Mouse (Mus musculus) limb, embryonic 14.5 days (tissue): ENCODE data around the gene Acvr1b. TPM values are rescaled to one million over a fixed set of nuclear protein-coding genes. Genes with fewer than 3 reads are reported as not detected.

Experiments
- ATAC-seq: fragments of 200-750 bp; cut with Nextera tagmentation; 2 replicates; pipeline ENCODE4 v1.8.0; 2017; ENCODE audit warnings: low read depth, moderate number of reproducible peaks, moderate TSS enrichment; ENCODE audit not compliant: low FRiP score
- DNase-seq: peaks from one replicate; pipeline ENCODE4 v3.0.0-alpha.2; 2015; ENCODE audit warnings: low spot score
- H3K27ac ChIP-seq: fragments of 300-500 bp; sonication (generic); replicated peaks from 2 replicates; pipeline ENCODE4 v1.5.1; 2014; ENCODE audit warnings: low read depth, mild to moderate bottlenecking, low read length, moderate library complexity, mixed read lengths
- H3K27me3 ChIP-seq: fragments of 300-500 bp; sonication (generic); 2 replicates; pipeline ENCODE4 v1.6.1; 2014; ENCODE audit warnings: low read length, mixed read lengths; ENCODE audit not compliant: control insufficient read depth, insufficient read depth
- H3K36me3 ChIP-seq: fragments of 300-500 bp; sonication (generic); 2 replicates; pipeline ENCODE4 v1.6.1; 2014; ENCODE audit warnings: mild to moderate bottlenecking, low read length, moderate library complexity, mixed read lengths; ENCODE audit not compliant: control insufficient read depth, insufficient read depth
- H3K4me1 ChIP-seq: fragments of 300-500 bp; sonication (generic); 2 replicates; pipeline ENCODE4 v1.6.1; 2014; ENCODE audit warnings: antibody characterized with exemption, low read length, mixed read lengths; ENCODE audit not compliant: control insufficient read depth, insufficient read depth
- H3K4me2 ChIP-seq: fragments of 300-500 bp; sonication (generic); replicated peaks from 2 replicates; pipeline ENCODE4 v1.6.1; 2014; ENCODE audit warnings: low read depth, mild to moderate bottlenecking, low read length, moderate library complexity; ENCODE audit not compliant: severe bottlenecking
- H3K4me3 ChIP-seq: fragments of 300-500 bp; sonication (generic); replicated peaks from 2 replicates; pipeline ENCODE4 v1.5.1; 2014; ENCODE audit warnings: low read length
- H3K9ac ChIP-seq: fragments of 300-500 bp; sonication (generic); 2 replicates; pipeline ENCODE4 v1.6.1; 2014; ENCODE audit warnings: mild to moderate bottlenecking, low read depth, low read length, moderate library complexity; ENCODE audit not compliant: severe bottlenecking
- H3K9me3 ChIP-seq: fragments of 300-500 bp; sonication (generic); 2 replicates; pipeline ENCODE4 v1.6.1; 2016; ENCODE audit warnings: low read length; ENCODE audit not compliant: control insufficient read depth
- POLR2A ChIP-seq: fragments of 200-500 bp; IDR thresholded peaks from 2 replicates; pipeline ENCODE4 v1.8.0; 2012; ENCODE audit warnings: inconsistent platforms, mild to moderate bottlenecking, moderate library complexity, borderline replicate concordance; ENCODE audit not compliant: insufficient read depth, insufficient read length; ENCODE audit errors: extremely low read depth
- WGBS: fragments of 180-500 bp; shearing (Covaris S2); extraction: QIAGEN DNeasy Blood & Tissue Kit; methylation state at CpG from one replicate; pipeline ENCODE4 v1.1.7; 2014; 5-methylcytosine and 5-hydroxymethylcytosine counted together
- polyA plus RNA-seq, 2 experiments: library from polyadenylated mRNA; depleted of rRNA in 1 of 2; stranded (reverse) in 1 of 2; unstranded in 1 of 2; fragments of >200 nt; fragmentation: Nextera tagmentation in 1 of 2; extraction: Ambion mirVana in 1 of 2; gene quantifications; 2 replicates each; pipeline versions ENCODE4 v1.2.1 to v1.2.3; 2012 to 2014

Acvr1b gene
- polyA plus RNA-seq, 2 experiments: 12.3 to 27.2 TPM

DNA sequence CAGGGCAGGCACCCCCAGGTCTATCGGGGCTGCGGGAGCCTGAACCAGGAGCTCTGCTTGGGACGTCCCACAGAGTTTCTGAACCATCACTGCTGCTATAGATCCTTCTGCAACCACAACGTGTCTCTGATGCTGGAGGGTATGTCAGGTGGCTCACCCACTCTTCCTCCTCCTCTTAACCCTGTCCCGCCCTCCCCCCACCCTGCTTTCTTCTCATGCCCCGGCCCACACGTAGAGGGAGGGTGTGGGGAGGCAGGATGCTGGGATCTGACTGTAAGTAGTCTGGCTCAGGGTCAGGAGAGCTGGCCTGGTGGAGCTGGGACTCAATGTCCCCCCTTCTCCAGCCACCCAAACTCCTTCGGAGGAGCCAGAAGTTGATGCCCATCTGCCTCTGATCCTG lies 38.5 kb upstream of the Acvr1b start:
- H3K9ac ChIP-seq: no peak overlapping the region
- 0 out of 2 replicates have a peak overlapping the region, but pooled peaks have one; percentile 29 for H3K4me2 ChIP-seq
- no peak overlapping the region for H3K27ac ChIP-seq
- DNase-seq: no peak
- H3K4me3 ChIP-seq: no peak overlapping the region
- no peaks in the 10 kb centered on the region for H3K27me3 ChIP-seq
- no peaks in the 10 kb centered on the region for H3K9me3 ChIP-seq
- no peaks in the 10 kb centered on the region for H3K36me3 ChIP-seq
- no peak for TF ChIP-seq POLR2A
- H3K4me1 ChIP-seq: peaks cover 37% of the 10 kb centered on the region
- ATAC-seq: no peak
- 64% methylated on average over 8 of the region's 8 CpGs for WGBS

- Histone ChIP-seq H3K4me1 (peaks cover 34% of the 10 kb centered on the region), H3K27ac (no peak overlapping the region), H3K36me3 (no peaks in the 10 kb centered on the region), H3K9me3 (no peaks in the 10 kb centered on the region), H3K9ac (no peak overlapping the region), H3K27me3 (no peaks in the 10 kb centered on the region), H3K4me3 (no peak overlapping the region), H3K4me2 (no peak overlapping the region)
- DNase-seq: no peak
- no peak for TF ChIP-seq POLR2A
- 84% methylated on average over 11 of the region's 11 CpGs for WGBS
- ATAC-seq: no peak
These were observed 36.4 kb upstream of the Acvr1b start for GRCm38 (mm10) chr15:101137455-101137854.

DNA sequence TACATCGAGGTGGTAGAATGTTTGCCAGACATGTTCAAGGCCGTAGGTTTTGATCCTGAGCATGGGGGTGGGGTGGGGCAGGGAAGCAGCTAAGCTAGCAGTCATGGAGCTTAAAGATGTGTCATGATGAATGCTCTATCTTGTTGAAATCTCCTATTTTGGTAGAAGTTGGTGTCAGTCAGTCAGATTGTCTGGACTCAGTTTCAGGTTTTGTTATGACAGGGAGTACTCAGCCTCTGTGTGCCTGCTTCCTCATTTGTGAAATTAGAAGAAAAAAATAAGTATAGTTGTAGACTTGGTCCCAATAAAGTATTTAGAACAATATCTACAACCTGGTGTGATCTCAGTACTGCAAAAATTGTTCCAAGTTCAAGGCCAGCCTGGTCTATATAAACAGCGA lies 35.2 kb upstream of the Acvr1b start:
- no peaks in the 10 kb centered on the region for H3K27me3 ChIP-seq
- no peaks in the 10 kb centered on the region for H3K36me3 ChIP-seq
- no peak for ATAC-seq
- no peak for DNase-seq
- no peaks in the 10 kb centered on the region for H3K9me3 ChIP-seq
- peaks cover 45% of the 10 kb centered on the region for H3K4me1 ChIP-seq
- no peak overlapping the region for H3K9ac ChIP-seq
- H3K27ac ChIP-seq: no peak overlapping the region
- H3K4me3 ChIP-seq: no peak overlapping the region
- no peak for TF ChIP-seq POLR2A
- 79% methylated on average over 3 of the region's 3 CpGs for WGBS
- no peak overlapping the region for H3K4me2 ChIP-seq

- Histone ChIP-seq H3K9ac (no peak overlapping the region), H3K27ac (0 out of 2 replicates have a peak overlapping the region, but pooled peaks have one; percentile 5), H3K9me3 (no peaks in the 10 kb centered on the region), H3K27me3 (no peaks in the 10 kb centered on the region), H3K4me2 (no peak overlapping the region), H3K36me3 (no peaks in the 10 kb centered on the region), H3K4me1 (peaks cover 48% of the 10 kb centered on the region), H3K4me3 (no peak overlapping the region)
- no peak for ATAC-seq
- WGBS: 17% methylated on average over 12 of the region's 12 CpGs
- DNase-seq: no peak
- no peak for TF ChIP-seq POLR2A
These were observed 34.0 kb upstream of the Acvr1b start for GRCm38 (mm10) chr15:101139885-101140284.

GRCm38 (mm10) chr15:101140587-101140986 lies 33.3 kb upstream of the Acvr1b start:
- Histone ChIP-seq H3K9ac (no peak overlapping the region), H3K4me2 (peak overlapping the region; percentile 16), H3K36me3 (no peaks in the 10 kb centered on the region), H3K27ac (0 out of 2 replicates have a peak overlapping the region, but pooled peaks have one; percentile 5), H3K4me3 (no peak overlapping the region), H3K4me1 (peaks cover 50% of the 10 kb centered on the region), H3K9me3 (no peaks in the 10 kb centered on the region), H3K27me3 (no peaks in the 10 kb centered on the region)
- ATAC-seq (no peak), DNase-seq (no peak)
- no peak for TF ChIP-seq POLR2A
- 48% methylated on average over 6 of the region's 6 CpGs for WGBS
